Mouse (Mus musculus) c-Kit-positive CD71-negative TER-119-negative erythroid progenitor cells, embryonic 14.5 days (primary cell): ENCODE results near the gene Vcam1.

Experiments
- DNase-seq: peaks from one replicate; pipeline ENCODE4 v3.0.0-alpha.2; 2013; ENCODE audit warnings: low read depth

The Vcam1 gene

DNA sequence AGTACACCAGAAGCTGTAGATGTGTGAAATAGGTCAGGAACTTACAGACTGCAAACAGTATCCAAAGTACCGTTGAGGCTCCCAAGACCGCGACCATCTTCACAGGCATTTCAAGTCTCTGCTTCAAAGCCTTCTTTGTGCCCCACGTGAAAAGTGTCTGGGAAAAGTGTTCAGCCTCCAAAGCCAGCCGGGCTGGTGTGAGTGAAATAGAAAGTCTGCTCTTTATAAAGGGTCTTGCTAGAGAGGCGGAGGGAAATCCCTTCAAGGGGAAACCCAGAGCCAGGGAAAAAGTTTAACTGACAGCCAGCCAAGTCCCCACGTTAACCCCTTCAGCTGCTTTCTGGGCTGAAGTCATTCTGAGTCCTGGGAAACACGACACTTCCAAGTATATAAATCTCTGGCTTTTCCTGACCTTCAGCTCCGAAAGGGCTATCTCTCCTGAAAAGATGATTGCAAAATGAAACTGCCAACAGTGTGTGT lies at the start of gene Vcam1:
Gene Vcam1 (minus strand): TSS at position 430 of the 480 bp plus-strand sequence.
- no peak for DNase-seq

DNA sequence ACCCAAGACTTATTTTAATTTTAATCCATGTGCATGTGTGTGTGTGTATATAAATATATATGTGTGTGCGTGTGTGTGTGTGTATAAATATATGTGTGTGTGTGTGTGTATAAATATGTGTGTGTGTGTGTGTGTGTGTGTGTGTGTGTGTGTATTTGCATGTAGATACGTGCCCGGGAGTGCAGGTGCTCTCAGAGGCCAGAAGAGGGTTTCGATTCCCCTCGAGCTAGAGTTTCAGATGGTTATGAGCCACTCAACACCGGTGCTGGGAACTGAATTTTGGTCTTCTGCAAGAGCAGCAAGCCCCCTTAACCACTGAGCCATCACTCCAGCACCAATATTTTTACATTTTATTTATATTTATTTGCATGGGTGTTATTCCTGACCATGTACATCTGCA lies 45.6 kb upstream of the Vcam1 start:
- no peak for DNase-seq

DNA sequence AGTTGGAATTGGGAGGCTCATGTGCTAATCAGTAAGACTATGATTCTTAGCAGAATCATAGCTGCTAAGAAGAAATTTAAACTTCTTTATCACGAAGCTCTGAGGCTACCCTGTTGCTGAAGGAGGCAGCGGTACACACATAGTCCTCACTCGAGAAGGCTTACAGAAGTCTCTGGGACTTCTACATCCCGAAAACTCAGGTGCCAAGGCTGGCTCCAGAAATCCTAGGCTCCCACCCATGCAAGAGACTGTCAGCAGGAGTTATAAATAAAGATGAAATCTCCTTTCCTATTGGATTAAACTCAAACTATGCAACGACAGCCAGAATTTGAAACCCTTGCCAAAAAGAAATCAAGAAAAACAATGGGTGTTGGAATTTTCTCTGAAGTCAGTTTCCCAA lies 42.0 kb upstream of the Vcam1 start:
- no peak for DNase-seq

DNA sequence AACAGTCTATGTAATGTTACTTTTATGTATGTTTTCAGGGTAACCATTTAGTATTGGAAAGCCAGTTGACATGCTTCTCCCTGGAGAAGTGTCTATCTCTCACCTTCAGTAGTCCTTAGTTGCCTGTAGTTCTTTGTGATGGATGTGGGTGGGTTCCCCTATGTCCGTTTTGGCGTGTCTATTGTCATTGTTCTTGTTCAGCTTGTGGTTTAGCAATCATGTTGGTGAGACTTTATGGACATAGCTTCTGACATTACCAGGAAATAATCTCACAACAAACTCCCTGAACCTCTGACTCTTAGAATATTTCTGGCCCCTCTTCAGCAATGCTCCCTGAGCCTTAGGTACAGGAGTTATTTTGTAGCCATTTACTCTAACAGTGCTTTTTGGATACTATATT lies 38.6 kb upstream of the Vcam1 start:
- DNase-seq, result no peak

DNA sequence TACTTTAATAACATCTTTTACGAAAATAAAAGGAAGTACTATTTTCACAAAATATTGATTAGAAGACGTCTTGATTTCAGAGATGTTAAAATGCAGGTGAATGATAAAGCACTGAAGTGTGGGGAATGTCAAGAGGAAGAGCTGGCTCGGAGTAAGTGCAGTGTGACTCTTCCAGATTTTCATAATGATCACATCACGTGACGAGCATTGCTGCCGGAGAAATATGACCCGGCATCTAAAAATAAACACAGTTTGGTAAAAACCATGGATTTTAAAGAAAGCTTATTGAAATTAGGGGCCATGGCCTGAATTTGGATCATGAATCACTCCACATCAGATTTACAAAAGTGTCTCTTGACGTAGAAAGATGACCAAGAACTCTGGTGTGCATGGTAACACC lies 36.8 kb upstream of the Vcam1 start:
- DNase-seq, result no peak

DNA sequence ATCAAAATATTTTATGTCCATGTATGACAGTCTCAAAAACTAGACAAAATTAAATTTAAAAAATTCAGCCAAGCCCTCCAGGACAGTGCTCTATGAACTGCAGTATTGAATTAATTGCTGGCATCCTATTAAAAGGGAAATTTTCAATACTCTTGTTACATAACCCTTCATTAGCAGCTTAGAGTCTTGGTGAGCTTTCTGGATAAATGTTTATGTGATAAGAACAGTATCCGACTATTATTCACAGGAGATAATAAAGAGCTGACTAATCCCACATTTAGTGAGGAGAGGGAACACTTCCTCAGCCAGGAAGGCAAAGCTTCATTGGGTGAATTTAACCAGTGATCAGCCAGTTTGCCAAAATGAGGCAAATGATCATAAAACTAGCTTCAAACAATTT lies 35.5 kb upstream of the Vcam1 start:
- no peak for DNase-seq

DNA sequence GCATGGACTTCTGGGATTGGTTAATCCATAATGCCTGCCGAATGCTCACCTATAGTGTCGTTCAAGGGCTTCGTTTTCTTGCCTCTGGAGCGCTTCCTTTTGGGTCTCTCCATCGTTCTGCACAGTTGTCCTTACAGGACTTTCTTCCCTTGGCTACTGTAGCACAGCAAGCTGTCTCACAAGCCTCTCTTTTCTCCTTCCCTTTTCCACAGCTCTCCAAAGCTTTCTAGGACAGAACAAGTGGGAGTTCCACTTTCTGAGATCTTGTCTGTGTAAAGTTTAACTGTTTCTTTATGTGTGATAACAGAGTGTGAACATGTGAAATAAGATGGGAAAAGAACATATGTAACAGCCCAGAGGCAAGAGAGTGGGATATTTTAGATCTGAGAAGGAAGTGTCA lies 34.0 kb upstream of the Vcam1 start:
- no peak for DNase-seq

DNA sequence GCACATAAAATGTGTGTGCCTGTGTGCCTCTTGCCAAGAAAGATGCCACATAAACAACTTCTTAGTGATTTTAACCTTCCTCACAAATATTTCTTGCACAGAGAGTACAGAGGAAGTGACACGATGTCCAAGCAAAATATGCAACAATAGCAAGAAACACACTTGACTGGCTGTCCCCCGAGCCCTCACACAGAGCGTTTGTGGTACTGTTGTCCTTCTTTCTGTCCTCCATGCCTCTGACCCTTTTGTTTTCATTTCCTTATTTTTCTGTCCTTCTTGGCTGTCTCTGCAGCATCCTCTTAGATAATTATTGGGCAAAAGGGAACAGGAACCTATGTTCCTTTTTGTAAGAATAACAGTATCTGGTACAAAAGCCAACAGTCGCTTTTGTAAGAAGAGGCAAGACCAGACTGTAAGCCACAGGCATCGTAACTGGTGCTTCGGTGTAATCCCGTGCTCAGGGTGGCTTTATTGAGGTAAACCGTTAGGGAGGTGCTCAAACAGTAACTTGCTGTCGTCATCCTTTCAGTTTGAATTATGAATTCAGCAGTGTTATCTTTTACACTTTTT lies 32.7 kb upstream of the Vcam1 start:
- DNase-seq, result no peak

DNA sequence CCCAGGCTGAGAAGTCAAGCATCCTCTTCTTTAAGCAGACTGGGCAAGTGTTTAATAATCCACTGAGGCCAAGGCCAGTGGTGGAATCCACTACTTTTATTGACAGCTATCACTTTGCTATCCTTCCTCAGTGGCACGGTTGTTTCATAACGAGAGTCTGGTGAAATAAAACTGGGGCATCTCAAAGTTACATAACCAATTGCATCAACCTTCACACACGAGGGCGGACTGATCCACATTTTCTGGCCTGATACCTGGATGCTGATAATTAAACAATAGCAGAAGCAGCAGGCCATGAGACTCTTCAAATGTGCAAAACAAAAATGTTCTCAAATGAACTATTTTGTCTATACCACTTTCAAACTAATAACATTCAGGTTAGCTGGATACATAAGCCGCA lies 29.9 kb upstream of the Vcam1 start:
- no peak for DNase-seq

DNA sequence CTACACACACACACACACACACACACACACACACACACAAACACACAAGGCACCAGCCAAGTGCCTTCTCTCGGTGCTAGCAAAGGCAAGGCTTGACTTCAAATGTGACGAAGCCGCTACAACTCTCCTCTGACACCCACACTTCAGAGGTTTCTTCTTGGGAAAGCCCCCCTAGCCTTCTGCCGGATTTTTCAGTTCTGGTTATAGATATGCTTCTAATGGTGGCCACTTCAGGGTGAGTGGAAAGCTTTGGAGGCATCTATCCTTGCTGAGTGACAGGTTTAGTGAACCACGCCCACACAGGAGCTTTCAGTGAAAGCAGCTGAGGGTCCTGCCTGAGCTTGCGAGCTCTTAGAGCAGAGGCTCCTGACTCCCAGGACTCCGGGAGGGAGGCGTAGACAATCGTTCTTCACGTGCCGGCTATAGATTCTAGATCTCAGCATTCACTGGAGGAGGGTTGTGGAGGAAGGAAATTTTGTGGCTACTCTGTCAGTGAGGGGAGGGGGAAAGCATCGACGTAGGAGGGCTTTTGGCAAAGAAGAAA lies 28.0 kb upstream of the Vcam1 start:
- DNase-seq, result no peak

DNA sequence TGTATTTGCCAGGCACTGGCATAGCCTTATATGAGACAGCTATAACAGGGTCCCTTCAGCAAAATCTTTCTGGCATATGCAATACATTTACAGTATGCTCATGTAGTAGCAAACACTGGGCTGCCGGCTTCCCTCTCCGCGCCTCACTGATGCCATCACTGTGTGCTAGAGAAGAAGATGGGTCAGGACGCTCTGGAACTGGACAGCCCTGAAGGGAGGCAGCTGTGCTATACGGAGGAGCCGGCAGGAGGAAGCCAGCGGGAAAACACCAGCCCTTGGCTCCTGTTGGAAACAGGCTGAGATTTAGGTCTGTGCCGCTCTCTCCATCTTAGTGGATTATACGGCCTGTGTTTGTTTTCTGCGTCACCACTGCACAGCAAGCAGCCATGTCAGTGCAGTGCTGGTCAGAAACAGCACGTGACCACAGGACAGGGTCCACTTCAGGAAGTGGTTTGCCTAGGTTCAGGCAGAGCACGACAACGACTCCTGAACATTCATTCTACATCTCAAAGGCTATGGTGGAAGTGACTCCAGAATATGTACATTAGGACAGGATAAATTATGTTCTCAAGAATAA lies 20.7 kb upstream of the Vcam1 start:
- no peak for DNase-seq

DNA sequence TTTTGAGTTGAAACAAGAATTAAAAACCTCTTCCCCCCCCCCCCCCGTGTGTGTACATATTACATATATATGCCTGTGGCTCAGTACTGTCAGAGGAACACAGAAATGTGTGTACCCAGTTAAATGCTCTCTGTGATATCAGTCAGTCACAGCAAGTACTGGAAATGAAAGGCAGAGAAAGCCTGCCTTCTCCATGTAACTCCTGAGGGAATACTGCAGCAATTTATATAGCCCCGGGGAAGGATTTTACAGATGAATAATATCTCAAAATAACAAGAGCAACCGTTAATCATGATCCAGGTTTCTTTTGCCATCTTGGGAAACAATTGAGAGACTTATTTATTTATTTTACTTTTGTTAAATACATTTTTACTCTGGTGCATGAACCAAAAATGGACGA lies 19.6 kb upstream of the Vcam1 start:
- no peak for DNase-seq

DNA sequence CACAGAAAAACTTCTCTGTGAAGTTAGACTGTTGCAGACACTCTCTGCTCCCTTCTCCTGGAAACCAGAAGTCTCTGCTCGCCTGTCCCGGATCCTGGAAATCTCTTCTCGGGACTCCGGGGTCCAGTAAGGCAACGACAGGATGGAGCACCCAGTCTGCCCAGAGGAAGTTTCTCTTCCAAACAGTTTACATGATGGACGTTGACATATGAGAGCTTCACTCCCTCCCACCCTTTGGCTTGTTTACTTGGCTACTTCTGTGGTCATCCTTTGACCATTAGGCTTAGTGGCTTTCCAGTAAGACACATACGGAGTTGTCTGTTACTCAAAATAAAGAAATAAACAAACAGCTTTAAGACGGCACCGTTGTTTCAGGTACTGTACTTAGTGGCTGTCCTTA lies 19.2 kb upstream of the Vcam1 start:
- DNase-seq, result no peak

DNA sequence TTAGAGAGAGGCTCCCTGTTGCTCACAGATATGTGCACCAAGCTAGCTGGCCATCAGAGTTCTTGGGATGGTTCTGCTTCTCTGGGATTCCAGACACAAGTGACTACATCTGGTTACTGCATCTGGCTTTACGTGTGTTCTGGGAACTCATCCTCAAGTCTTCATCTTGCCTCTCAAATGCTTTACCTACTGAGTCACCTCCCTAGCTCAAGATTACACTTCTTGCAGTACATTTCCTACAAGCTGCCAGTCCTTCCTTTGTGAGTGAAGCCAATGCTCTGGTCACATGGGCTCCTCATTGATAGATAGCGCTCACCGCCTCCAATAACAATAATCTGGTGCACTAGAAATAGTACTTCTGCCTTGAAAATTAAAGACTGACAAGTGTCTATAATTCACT lies 11.7 kb upstream of the Vcam1 start:
- DNase-seq, result no peak

DNA sequence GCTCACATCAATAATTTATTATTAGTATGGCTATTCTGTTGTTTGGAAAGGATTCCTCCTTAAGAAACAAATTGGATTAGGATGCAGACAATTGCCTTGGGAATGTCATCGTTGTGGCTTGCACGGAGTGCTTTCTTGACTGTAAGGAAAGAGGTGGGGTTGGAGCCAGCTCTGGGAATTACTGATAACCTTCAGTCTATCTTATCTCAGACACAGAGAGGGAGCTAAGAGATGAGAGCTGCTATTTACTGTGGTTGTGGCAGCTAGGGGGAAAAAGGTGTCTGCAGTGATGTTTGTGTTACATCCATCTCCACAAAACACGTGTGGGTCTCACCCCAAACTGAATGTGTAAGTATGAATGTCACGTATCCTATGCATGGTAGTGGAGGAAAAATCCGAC lies 9.5 kb upstream of the Vcam1 start:
- no peak for DNase-seq

DNA sequence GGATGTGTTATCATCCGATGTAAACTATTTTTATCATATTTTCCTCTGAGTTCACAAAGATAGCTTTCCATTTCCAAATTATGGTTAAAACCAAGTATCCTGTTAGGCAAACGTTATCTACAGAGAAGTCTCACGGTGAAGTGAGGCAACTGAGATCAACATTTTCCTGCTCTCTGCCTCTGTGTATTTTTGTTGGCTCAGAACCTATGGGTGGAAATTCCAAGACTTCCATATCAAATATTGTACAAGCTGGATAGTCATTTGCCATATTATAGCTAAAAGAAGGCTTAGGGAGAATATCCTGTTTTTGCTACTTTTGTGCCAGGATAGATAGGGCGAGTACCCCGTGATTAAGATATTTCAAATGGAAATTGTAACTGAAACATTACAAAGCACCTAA lies 8.6 kb upstream of the Vcam1 start:
- DNase-seq, result no peak

DNA sequence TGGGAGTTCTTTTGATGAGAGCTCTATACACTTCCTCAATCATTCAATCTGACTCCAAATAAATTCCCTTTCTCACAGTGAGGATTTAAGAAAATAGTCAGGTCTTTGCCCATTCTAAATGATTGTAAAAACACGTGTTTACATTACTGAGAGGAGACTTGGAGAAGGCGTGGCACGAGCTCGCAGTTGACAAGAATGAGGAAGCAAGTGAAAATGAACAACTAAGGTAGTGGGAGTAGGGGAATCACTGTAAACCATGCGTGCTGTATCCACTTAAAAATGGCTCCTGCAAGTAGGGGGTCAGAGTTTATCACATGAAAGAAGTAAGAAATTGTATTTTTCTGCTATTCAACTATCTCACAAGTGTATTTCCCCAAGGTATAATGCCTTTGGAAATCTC lies 3.9 kb upstream of the Vcam1 start:
- no peak for DNase-seq

DNA sequence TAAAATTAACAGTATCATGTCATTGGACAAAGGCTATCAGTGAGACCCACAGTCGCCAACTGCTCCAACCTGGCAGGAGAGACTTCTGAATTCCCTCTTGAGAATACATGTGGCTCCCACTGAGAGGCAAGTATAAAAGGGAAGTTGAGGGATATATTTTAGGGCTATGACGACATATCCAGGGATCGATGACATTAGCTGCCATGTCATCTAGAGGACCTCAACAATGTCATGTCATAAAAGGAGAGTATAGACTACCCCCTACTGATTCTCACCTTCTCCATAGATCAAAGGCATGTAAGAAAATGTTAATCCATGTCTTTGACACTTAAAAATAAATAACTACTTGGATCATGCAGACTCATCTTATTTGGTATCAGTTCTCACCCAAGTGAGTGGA lies 1.2 kb upstream of the Vcam1 start:
- DNase-seq, result no peak

DNA sequence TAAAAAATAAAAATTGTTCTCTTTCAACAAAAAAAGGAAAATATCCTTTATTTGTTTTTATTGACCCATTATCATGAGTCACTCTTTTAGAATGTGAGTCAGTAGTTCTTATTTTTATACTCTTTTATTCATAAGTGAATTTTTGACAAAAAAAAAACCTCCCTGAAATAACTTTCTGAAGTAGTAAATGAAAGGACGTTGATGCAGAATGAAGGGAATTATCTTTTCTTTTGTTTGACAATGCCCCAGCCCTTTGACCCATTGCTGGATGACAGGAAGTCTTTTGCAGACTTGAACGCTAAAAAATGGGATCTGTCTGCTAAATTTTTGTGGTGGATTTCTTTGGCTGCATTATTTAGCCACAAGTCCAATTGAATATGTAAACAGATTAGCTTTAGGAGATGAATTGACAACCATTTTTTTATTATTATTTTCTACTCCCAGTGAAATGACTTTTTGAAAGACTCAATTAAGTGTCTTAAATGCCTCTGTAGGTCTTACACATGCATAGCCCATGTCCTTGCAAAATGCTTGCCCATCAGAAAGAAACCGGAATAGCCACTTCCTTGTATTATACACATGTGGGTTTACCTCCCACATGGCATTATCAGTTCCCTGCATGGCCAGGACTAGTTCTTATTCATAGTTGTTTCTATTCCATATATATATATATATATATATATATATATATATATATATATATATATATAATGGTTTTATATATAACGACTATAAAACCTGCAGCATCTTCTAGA lies 530 bp upstream of the Vcam1 start:
- no peak for DNase-seq

DNA sequence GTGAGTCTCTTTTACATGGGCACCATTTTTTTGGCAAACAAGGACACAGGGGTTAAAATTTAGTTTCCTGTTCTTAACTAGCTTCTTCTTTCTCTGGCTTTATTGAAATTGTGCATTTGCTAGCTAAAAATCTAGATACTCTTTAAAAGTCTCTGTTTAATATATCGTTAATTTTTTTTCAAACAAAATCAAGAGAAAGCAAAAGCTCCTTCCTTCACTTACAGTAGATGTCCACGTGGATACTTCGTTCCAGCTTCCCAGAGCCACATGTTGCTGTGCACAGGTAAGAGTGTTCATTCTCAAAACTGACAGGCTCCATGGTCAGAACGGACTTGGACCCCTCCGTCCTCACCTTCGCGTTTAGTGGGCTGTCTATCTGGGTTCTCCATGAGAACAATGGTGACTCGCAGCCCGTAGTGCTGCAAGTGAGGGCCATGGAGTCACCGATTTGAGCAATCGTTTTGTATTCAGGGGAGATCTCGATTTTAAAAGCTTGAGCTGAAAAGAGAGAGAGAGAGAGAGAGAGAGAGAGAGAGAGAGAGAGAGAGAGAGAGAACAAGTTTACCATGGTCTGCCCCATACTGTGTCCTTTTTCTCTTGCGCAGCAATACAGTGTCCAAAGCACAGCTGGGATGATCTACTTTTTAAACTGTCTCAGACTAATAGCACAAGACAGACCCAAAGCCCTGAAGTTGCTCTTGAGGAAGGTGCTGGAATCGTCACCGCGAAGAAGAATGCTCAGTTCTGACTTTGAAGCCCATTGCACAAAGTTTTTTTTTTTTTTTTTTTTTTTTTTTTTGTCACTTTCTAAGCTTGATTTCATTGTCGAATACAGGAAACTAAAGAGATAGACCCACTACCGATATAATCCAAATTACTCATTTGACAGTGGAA lies 930 bp downstream of the Vcam1 start:
- DNase-seq, result no peak

DNA sequence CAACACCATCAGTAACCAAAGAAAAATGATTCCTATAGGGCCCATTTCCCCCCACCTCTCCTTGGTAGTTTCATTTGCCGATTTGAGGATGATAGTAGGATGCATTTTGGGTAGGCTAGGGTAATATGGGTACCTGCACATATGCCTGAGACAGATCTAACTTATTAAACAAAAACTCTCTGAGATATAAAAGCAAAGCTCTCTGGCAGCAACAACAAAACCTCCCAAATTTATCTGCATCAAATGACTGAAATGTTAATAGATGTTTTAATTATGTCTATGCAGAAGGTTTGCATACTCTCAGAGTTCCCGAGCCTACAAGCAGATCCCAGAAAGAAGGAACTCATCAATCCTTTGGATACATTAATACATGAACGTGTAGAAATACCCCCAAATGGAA lies 1.7 kb downstream of the Vcam1 start:
- no peak for DNase-seq

DNA sequence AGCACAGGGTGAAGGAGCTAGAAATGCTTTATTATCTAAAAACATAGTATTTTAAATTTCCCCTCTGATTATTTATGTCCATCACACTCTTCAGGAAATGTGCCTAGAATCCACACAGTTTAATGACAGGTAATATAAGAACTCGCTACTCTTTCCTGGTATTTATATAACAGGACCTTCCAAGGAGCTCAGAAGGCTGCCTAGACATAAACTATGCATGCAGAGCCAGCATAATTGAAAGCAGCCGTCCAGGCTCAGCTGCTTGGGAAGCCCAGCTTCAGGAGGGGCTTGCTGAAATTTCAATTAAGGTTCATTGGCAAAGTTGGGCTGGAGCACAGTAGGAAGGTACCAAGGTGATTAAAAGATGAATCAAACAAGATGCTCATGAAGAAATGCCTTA lies 2.2 kb downstream of the Vcam1 start:
- DNase-seq, result no peak
